Mouse (Mus musculus): ENCODE measurements around the gene Rasgef1c.

DNA sequence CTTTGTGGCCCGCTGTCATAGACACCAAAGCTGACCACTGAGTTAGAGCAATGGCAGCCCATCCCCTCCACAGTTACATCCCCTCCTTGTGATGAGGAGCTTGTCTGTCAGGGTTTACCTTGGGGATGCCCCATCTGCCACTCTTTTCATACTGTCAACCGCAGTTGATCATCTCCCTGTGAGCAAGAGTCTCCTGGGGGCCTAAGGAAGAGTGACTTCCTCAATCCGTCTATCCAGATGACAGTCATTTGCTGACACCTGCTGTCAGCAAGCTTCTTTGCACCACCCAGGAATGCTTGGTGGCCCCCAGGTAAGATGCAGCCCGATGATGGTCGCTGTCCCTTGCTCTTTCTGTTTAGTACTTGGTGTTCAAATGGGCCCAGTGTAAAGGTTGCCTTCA lies 13.2 kb upstream of the Rasgef1c start:
- no peak for TF ChIP-seq EP300 (IDR thresholded peaks at IDR 0.05; ENCODE audit: insufficient read depth, low read depth, low read length)
- no peak for TF ChIP-seq POLR2A (IDR thresholded peaks at IDR 0.05; ENCODE audit: insufficient read depth, low read depth, low read length)
- no peak for TF ChIP-seq CTCF (IDR thresholded peaks at IDR 0.05)
